Mouse (Mus musculus): ENCODE measurements around the gene Prkce.

GRCm38 (mm10) chr17:86169092-86169491 is 1.5 kb downstream of the Prkce start:
- TF ChIP-seq CTCF (IDR thresholded peaks at IDR 0.05; ENCODE audit: low read depth): no peak
- no peak for TF ChIP-seq EP300 (IDR thresholded peaks at IDR 0.05; ENCODE audit: low read depth)
